8 mouse cellular contexts compared by ENCODE assay signal in genomic region chr11:52220282-52220681, GRCm38 (mm10). TPM values are rescaled to one million over a fixed set of nuclear protein-coding genes. Genes with fewer than 3 reads are reported as not detected.
DNase-seq lines count a peak whose midpoint lies in the region; ATAC-seq and TF ChIP-seq lines count a peak whose summit lies in the region.

No protein-coding gene starts in this region.

- no peaks in the 10 kb centered on the region for H3K79me2 ChIP-seq in liver, adult 2 months (ENCODE audit: control insufficient read depth, insufficient read depth, low read length)

- H3K4me3 ChIP-seq in kidney, embryonic 15.5 days (replicated peaks) = no peak overlapping the region
- H3K4me3 ChIP-seq in liver, adult 2 months (ENCODE audit: insufficient read depth, low read depth, low read length) = no peak overlapping the region
- H3K4me3 ChIP-seq in stomach, embryonic 16.5 days (replicated peaks; ENCODE audit: low read length) = 0 out of 2 replicates have a peak overlapping the region, but pooled peaks have one; percentile 15

- WGBS in kidney, embryonic 15.5 days = 4% methylated on average over 4 of the region's 4 CpGs
- WGBS in liver, adult 2 months = 5% methylated on average over 4 of the region's 4 CpGs
- 9% methylated on average over 4 of the region's 4 CpGs for WGBS in stomach, embryonic 16.5 days

- no peaks in the 10 kb centered on the region for H3K36me3 ChIP-seq in kidney, embryonic 15.5 days
- no peaks in the 10 kb centered on the region for H3K36me3 ChIP-seq in liver, adult 2 months (ENCODE audit: control insufficient read depth, insufficient read depth, low read length)
- no peaks in the 10 kb centered on the region for H3K36me3 ChIP-seq in stomach, embryonic 16.5 days (ENCODE audit: control insufficient read depth, insufficient read depth, low read length)

- H3K4me2 ChIP-seq in kidney, embryonic 15.5 days = 0 out of 2 replicates have a peak overlapping the region, but pooled peaks have one; percentile 19
- H3K4me2 ChIP-seq in stomach, embryonic 16.5 days (ENCODE audit: low read depth, low read length) = peak overlapping the region; percentile 46

- H3K27me3 ChIP-seq in kidney, embryonic 15.5 days = peaks cover 7% of the 10 kb centered on the region; the same call in 1 of the 2 replicates
- H3K27me3 ChIP-seq in liver, adult 2 months (ENCODE audit: control insufficient read depth, insufficient read depth, low read length) = no peaks in the 10 kb centered on the region
- no peaks in the 10 kb centered on the region for H3K27me3 ChIP-seq in stomach, embryonic 16.5 days (ENCODE audit: control insufficient read depth, insufficient read depth, low read length)

- no peak overlapping the region for H3K9ac ChIP-seq in kidney, embryonic 15.5 days
- no peak overlapping the region for H3K9ac ChIP-seq in liver, adult 2 months (ENCODE audit: low read depth, low read length)
- peak overlapping the region; percentile 55; the same call in 1 of the 2 replicates for H3K9ac ChIP-seq in stomach, embryonic 16.5 days (ENCODE audit: low read length)

- ATAC-seq in granulocyte monocyte progenitor cell, adult 5-6 weeks (replicated peaks; ENCODE audit: poor library complexity, severe bottlenecking) = peak; percentile 91
- no peak for ATAC-seq in kidney, embryonic 15.5 days (replicated peaks; ENCODE audit: low FRiP score)
- ATAC-seq in stomach, embryonic 16.5 days (ENCODE audit: insufficient read depth, low FRiP score) = no peak

- TF ChIP-seq POLR2A in liver, adult 2 months (IDR thresholded peaks at IDR 0.05; ENCODE audit: extremely low read depth, insufficient read depth, low read length) = no peak

- TF ChIP-seq CTCF in liver, adult 2 months (IDR thresholded peaks at IDR 0.05; ENCODE audit: low read depth, low read length) = peak; percentile 93

- H3K27ac ChIP-seq in kidney, embryonic 15.5 days = no peak overlapping the region
- no peak overlapping the region; the same call in 1 of the 2 replicates for H3K27ac ChIP-seq in liver, adult 2 months (replicated peaks; ENCODE audit: insufficient read depth, low read depth, low read length)
- no peak overlapping the region for H3K27ac ChIP-seq in stomach, embryonic 16.5 days (ENCODE audit: low read length)

- peak; percentile 80 for DNase-seq in A20 (ENCODE audit: low read depth, low spot score)
- DNase-seq in adrenal gland, adult 18-20 months (ENCODE audit: low spot score in 2 of 2) = peak; percentile 64 to 67
- peak; percentile 85 for DNase-seq in embryo, embryonic 10.5 days (ENCODE audit: low spot score)
- no peak for DNase-seq in liver, adult 2 months (ENCODE audit: extremely low read depth, low read depth, low spot score)
- DNase-seq in naive thymus-derived CD4-positive, alpha-beta T cell, adult 2 months (ENCODE audit: low read depth) = peak; percentile 85

- no peaks in the 10 kb centered on the region for H3K9me3 ChIP-seq in kidney, embryonic 15.5 days (replicated peaks)
- no peaks in the 10 kb centered on the region for H3K9me3 ChIP-seq in stomach, embryonic 16.5 days (replicated peaks; ENCODE audit: control insufficient read depth, low read length)

- peaks cover 16% of the 10 kb centered on the region for H3K4me1 ChIP-seq in kidney, embryonic 15.5 days
- H3K4me1 ChIP-seq in liver, adult 2 months (ENCODE audit: control insufficient read depth, insufficient read depth, low read length) = peaks cover 7% of the 10 kb centered on the region
- H3K4me1 ChIP-seq in stomach, embryonic 16.5 days (ENCODE audit: control insufficient read depth, insufficient read depth, low read length) = 0 out of 2 replicates have a peak, but pooled peaks cover 9% of the 10 kb centered on the region

RNA-seq across cellular contexts. Expression of gene Olfr1371, which starts 6.5 kb away (rescaled TPM):
- not detected for total RNA-seq in adrenal gland, adult 18-20 months (2021)
- not detected in 2 replicates for total RNA-seq in granulocyte monocyte progenitor cell, adult 5-6 weeks (2014; fragmentation: Nextera tagmentation)
- total RNA-seq in granulocyte monocyte progenitor cell, adult 5-6 weeks (2017) = not detected in 2 replicates
- not detected in 2 replicates for polyA plus RNA-seq in kidney, embryonic 15.5 days (2015; fragmentation: Nextera tagmentation; extraction: Ambion mirVana)
- total RNA-seq in liver, adult 2 months (2014; rRNA removed) = 0.18 TPM in 1 of 2 replicates, not detected in the other
- polyA plus RNA-seq in liver, adult 2 months (2012; rRNA removed) = not detected in 2 replicates
- not detected in 2 replicates for polyA plus RNA-seq in stomach, embryonic 16.5 days (2015; fragmentation: Nextera tagmentation; extraction: Ambion mirVana)

RNA-seq across cellular contexts. Expression of gene Skp1a, which starts 11.5 kb away (rescaled TPM):
- total RNA-seq in adrenal gland, adult 18-20 months (2021) = 100 to 1,000 TPM; 471 to 498 TPM
- total RNA-seq in granulocyte monocyte progenitor cell, adult 5-6 weeks (2014; fragmentation: Nextera tagmentation) = 180 and 196 TPM in 2 replicates
- 242 and 266 TPM in 2 replicates for total RNA-seq in granulocyte monocyte progenitor cell, adult 5-6 weeks (2017)
- 790 and 863 TPM in 2 replicates for polyA plus RNA-seq in kidney, embryonic 15.5 days (2015; fragmentation: Nextera tagmentation; extraction: Ambion mirVana)
- total RNA-seq in liver, adult 2 months (2014; rRNA removed) = 257 and 318 TPM in 2 replicates
- 26.0 and 37.2 TPM in 2 replicates for polyA plus RNA-seq in liver, adult 2 months (2012; rRNA removed)
- polyA plus RNA-seq in stomach, embryonic 16.5 days (2015; fragmentation: Nextera tagmentation; extraction: Ambion mirVana) = 650 and 654 TPM in 2 replicates
